Mouse (Mus musculus) olfactory bulb, adult 2 months (tissue): Measurements from ENCODE around the gene Dynlt1a.
"Not testable (repeated sequence)": the region's sequence is repeated elsewhere in the genome, so short reads cannot be mapped to it uniquely, and the experiment has no call there.

Source experiments
- CTCF ChIP-seq: fragments of 200-500 bp; IDR thresholded peaks from 2 replicates; pipeline ENCODE4 v1.5.1; 2012; ENCODE audit warnings: low read depth, mild to moderate bottlenecking, low read length, moderate library complexity; ENCODE audit not compliant: insufficient read depth
- POLR2A ChIP-seq: fragments of 200-500 bp; IDR thresholded peaks from 2 replicates; pipeline ENCODE4 v1.6.1; 2012; ENCODE audit warnings: mild to moderate bottlenecking, low read depth, low read length, moderate library complexity; ENCODE audit not compliant: insufficient read depth

DNA sequence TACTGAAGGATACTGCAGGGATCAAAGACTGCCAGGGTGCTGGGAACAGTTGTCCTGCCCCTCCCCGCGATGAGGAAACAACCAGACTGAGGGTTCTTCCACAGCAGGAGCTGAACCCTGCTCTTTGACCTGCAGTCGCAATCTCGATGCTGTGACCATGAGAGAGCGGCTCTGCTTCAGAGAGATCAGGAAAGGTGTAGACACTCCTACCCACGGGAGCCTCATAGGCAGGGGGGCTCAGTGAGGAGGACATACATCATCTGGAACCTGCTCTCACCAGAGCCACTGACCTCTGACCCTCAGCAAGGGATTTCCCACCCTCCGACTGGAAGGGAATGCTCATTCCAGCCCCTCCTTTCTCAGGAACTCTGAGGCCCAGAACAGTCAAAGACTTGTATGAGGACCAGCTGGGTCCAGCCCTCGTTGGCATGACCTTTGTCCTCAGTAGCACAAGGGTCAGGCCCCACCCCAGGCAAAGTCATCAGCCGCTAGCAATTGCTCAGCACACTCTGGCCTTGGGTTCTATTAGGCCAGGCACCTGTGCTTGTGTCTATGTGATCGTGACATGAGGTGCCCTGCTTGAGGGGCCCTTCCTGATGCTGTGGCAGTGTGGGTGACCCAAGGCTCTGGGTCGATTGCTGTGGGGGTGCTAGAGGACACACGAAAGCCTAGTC lies 17.0 kb downstream of the Dynlt1a start:
- TF ChIP-seq CTCF, POLR2A: not testable (repeated sequence)
